Mouse (Mus musculus) central nervous system, embryonic 14 days (tissue): Measurements from ENCODE around the gene Tas2r118. TPM values are rescaled to one million over a fixed set of nuclear protein-coding genes. Genes with fewer than 3 reads are reported as not detected.

Source experiments
- polyA plus RNA-seq: library from polyadenylated mRNA; depleted of rRNA; stranded (reverse); fragments of >200 nt; gene quantifications from 2 replicates; pipeline ENCODE4 v1.2.3, GENCODE M21; 2012; rRNA removed

The Tas2r118 gene
- polyA plus RNA-seq, result not detected in 2 replicates

GRCm38 (mm10) chr6:23969960-23970359 is at the start of gene Tas2r118:
Gene Tas2r118, minus strand, starts transcription at chr6:23970060.

Other genes with a start within 250 kb of the Tas2r118 start
- 5.4 and 6.3 TPM in 2 replicates for gene Cadps2, start 130.6 kb downstream of the Tas2r118 start, polyA plus RNA-seq
- gene Slc13a1, start 198.0 kb upstream of the Tas2r118 start, polyA plus RNA-seq, result 0.06 TPM in 1 of 2 replicates, not detected in the other